41 mouse cellular contexts compared by ENCODE assay signal in the genomic region with DNA sequence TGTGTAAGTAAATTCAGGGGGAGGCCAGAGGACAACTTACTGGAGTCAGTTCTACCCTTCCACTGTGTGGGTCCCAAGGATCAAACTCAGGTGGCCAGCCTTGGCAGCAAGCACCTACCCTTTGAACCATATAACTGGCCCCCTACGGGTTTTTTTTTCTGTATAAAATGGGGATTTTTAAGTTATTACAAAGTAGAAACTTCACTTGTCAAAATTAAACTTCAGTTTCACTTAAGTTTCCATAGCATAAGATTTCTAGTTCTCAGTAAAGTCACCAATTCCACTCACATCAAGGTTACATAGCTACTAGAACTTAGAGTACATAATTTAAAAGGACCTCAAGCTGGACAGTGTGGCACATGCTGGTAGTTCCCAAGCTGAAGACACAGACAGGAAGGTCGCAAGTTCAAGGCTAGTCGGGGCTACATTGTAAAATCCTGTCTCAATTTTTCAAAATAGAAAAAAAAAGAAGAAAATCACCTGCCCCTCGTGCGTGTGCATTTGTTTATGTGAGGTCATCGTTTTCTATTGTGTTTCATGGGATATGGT. TPM values are rescaled to one million over a fixed set of nuclear protein-coding genes. Genes with fewer than 3 reads are reported as not detected.
"Had no signal": no experiment of that assay in that cellular context is flagged by ENCODE, and none has a peak within 500 bp of the region (broad histone marks: within the 10 kb centered on the region; RNA-seq: fewer than 3 reads in every experiment).

No protein-coding gene starts in this region.

- H3K27ac ChIP-seq: heart, embryonic 13.5 days; heart, embryonic 15.5 days; hindbrain, embryonic 10.5 days; hindbrain, embryonic 12.5 days; hindbrain, embryonic 13.5 days; hindbrain, embryonic 14.5 days; hindbrain, embryonic 15.5 days; hindbrain, postnatal 0 days; intestine, embryonic 15.5 days; kidney, embryonic 15.5 days; kidney, postnatal 0 days; layer of hippocampus, adult 2 months; left cerebral cortex, adult 2 months had no signal

- H3K4me2 ChIP-seq: heart, embryonic 12.5 days; heart, embryonic 13.5 days; heart, embryonic 15.5 days; hindbrain, embryonic 12.5 days; hindbrain, embryonic 13.5 days; hindbrain, embryonic 14.5 days; hindbrain, embryonic 15.5 days; intestine, embryonic 15.5 days; kidney, embryonic 15.5 days had no signal

- H3K9ac ChIP-seq: heart, embryonic 12.5 days; heart, embryonic 13.5 days; heart, embryonic 15.5 days; hindbrain, embryonic 12.5 days; hindbrain, embryonic 13.5 days; hindbrain, embryonic 14.5 days; hindbrain, embryonic 15.5 days; intestine, embryonic 15.5 days; kidney, embryonic 15.5 days had no signal

- H3K9me3 ChIP-seq: heart, embryonic 15.5 days; hindbrain, embryonic 13.5 days; hindbrain, embryonic 15.5 days; intestine, embryonic 15.5 days had no signal

- H3K4me3 ChIP-seq: heart, embryonic 12.5 days; heart, embryonic 13.5 days; heart, embryonic 15.5 days; hindbrain, embryonic 10.5 days; hindbrain, embryonic 12.5 days; hindbrain, embryonic 13.5 days; hindbrain, embryonic 15.5 days; intestine, embryonic 15.5 days; kidney, embryonic 15.5 days; layer of hippocampus, adult 2 months; left cerebral cortex, adult 2 months had no signal

- DNase-seq: heart, postnatal 10 days; heart, postnatal 14 days; heart, postnatal 36 days; heart, postnatal 4 days; kidney, adult 11 months; kidney, adult 18-20 months; kidney, adult 2 months; kidney, adult 8-10 months; kidney, adult 9 months; kidney, postnatal 10 days; kidney, postnatal 14 days; kidney, postnatal 25 days; kidney, postnatal 36 days; kidney, postnatal 4 days; layer of hippocampus, adult 9-11 months; layer of hippocampus, postnatal 36 days had no signal

- H3K4me1 ChIP-seq: heart, embryonic 12.5 days; heart, embryonic 13.5 days; heart, embryonic 15.5 days; hindbrain, embryonic 13.5 days; hindbrain, embryonic 15.5 days had no signal

- H3K27me3 ChIP-seq: heart, embryonic 12.5 days; heart, embryonic 13.5 days; heart, embryonic 15.5 days; hindbrain, embryonic 12.5 days; hindbrain, embryonic 13.5 days; hindbrain, embryonic 15.5 days; intestine, embryonic 15.5 days; kidney, embryonic 15.5 days had no signal

RNA-seq across cellular contexts. Expression of a gene that starts 59.5 kb away (rescaled TPM):
- total RNA-seq: heart, postnatal 10 days; heart, postnatal 14 days; heart, postnatal 25 days; heart, postnatal 36 days; heart, postnatal 4 days; hematopoietic stem cell, adult 5-6 weeks; hindbrain, postnatal 0 days; layer of hippocampus, adult 18-20 months; layer of hippocampus, adult 2 months; layer of hippocampus, adult 8-10 months; layer of hippocampus, postnatal 10 days; layer of hippocampus, postnatal 14 days; layer of hippocampus, postnatal 25 days; layer of hippocampus, postnatal 36 days; left cerebral cortex, adult 2 months had no signal
- polyA plus RNA-seq: heart, embryonic 12.5 days; heart, embryonic 13.5 days; heart, embryonic 14.5 days; heart, embryonic 15.5 days; heart, postnatal 0 days; hindbrain, postnatal 0 days; inflammation-experienced regulatory T-cells, adult 6 months; intestine, embryonic 14.5 days had no signal
